Mouse (Mus musculus) MEL (cell line): ENCODE data around the gene Zcchc3. TPM values are rescaled to one million over a fixed set of nuclear protein-coding genes. Genes with fewer than 3 reads are reported as not detected.

Experiments
- DNase-seq: peaks from one replicate; pipeline ENCODE4 v3.0.0; 2011; ENCODE audit warnings: low read depth, low spot score
- H3K27ac ChIP-seq: 2 replicates; pipeline ENCODE4 v1.5.1; 2012; ENCODE audit warnings: low read depth, mild to moderate bottlenecking, control low read depth, low read length, moderate library complexity; ENCODE audit not compliant: control insufficient read depth
- H3K27me3 ChIP-seq, 2 experiments: fragments of 150-350 bp in 1 of 2; sonication (generic) in 1 of 2; 2 replicates each; pipeline ENCODE4 v1.6.1; 2012; ENCODE audit warnings: low read length in 2 of 2, mild to moderate bottlenecking in 2 of 2, improper control_type of control experiment in 1 of 2, moderate library complexity in 1 of 2; ENCODE audit not compliant: insufficient read depth in 2 of 2, control insufficient read depth in 1 of 2
- H3K36me3 ChIP-seq, 2 experiments: 2 replicates each; pipeline ENCODE4 v1.6.1; 2012 to 2014; ENCODE audit warnings: low read length in 2 of 2, improper control_type of control experiment in 1 of 2, inconsistent platforms in 1 of 2, mild to moderate bottlenecking in 1 of 2; ENCODE audit not compliant: insufficient read depth in 2 of 2, control insufficient read depth in 1 of 2
- H3K4me1 ChIP-seq, 2 experiments: fragments of 150-350 bp in 1 of 2; sonication (generic) in 1 of 2; 2 replicates each; pipeline ENCODE4 v1.6.1; 2012; ENCODE audit warnings: low read length in 2 of 2, improper control_type of control experiment in 1 of 2, mild to moderate bottlenecking in 1 of 2; ENCODE audit not compliant: insufficient read depth in 2 of 2, control insufficient read depth in 1 of 2
- H3K4me3 ChIP-seq, 2 experiments: fragments of 150-350 bp in 1 of 2; sonication (generic) in 1 of 2; 2 replicates each; pipeline ENCODE4 v1.5.1; 2012; ENCODE audit warnings: low read depth in 2 of 2, low read length in 2 of 2, mild to moderate bottlenecking in 2 of 2, moderate library complexity in 2 of 2, control low read depth in 1 of 2, improper control_type of control experiment in 1 of 2; ENCODE audit not compliant: control insufficient read depth in 1 of 2, insufficient read depth in 1 of 2
- H3K79me2 ChIP-seq: 2 replicates; pipeline ENCODE4 v1.6.1; 2012; ENCODE audit warnings: mild to moderate bottlenecking, low read length, moderate library complexity; ENCODE audit not compliant: control insufficient read depth, poor library complexity, insufficient read depth
- H3K9ac ChIP-seq: 2 replicates; pipeline ENCODE4 v1.6.1; 2012; ENCODE audit warnings: low read depth, mild to moderate bottlenecking, control low read depth, low read length, moderate library complexity; ENCODE audit not compliant: control insufficient read depth, poor library complexity, severe bottlenecking
- H3K9me3 ChIP-seq: fragments of 150-350 bp; sonication (generic); replicated peaks from 2 replicates; pipeline ENCODE4 v1.6.1; 2012; ENCODE audit warnings: mild to moderate bottlenecking, low read length, improper control_type of control experiment, moderate library complexity; ENCODE audit not compliant: insufficient read depth
- CHD1 ChIP-seq: IDR thresholded peaks from 2 replicates; pipeline ENCODE4 v1.6.1; 2012; ENCODE audit warnings: low read depth, mild to moderate bottlenecking, inconsistent platforms, low read length, improper control_type of control experiment
- CTCF ChIP-seq, 3 experiments: IDR thresholded peaks in 2 of 3; conservative IDR thresholded peaks in 1 of 3; 2 replicates each; pipeline ENCODE4 v1.5.1; 2011 to 2012; ENCODE audit warnings: low read length in 3 of 3, low read depth in 2 of 3, mild to moderate bottlenecking in 2 of 3, improper control_type of control experiment in 1 of 3, inconsistent platforms in 1 of 3, mixed read lengths in 1 of 3, moderate library complexity in 1 of 3; ENCODE audit not compliant: control insufficient read depth in 1 of 3, insufficient read depth in 1 of 3, poor library complexity in 1 of 3, severe bottlenecking in 1 of 3
- ETS1 ChIP-seq: IDR thresholded peaks from 2 replicates; pipeline ENCODE4 v1.6.1; 2012; ENCODE audit warnings: low read depth, mild to moderate bottlenecking, inconsistent platforms, low read length, improper control_type of control experiment, moderate library complexity
- GABPA ChIP-seq: IDR thresholded peaks from 2 replicates; pipeline ENCODE4 v1.6.1; 2012; ENCODE audit warnings: low read depth, mild to moderate bottlenecking, inconsistent platforms, low read length, improper control_type of control experiment, moderate library complexity
- GATA1 ChIP-seq: IDR thresholded peaks from 2 replicates; pipeline ENCODE4 v1.6.1; 2011; ENCODE audit warnings: low read depth, low read length, improper control_type of control experiment
- JUND ChIP-seq: IDR thresholded peaks from 2 replicates; pipeline ENCODE4 v1.6.1; 2011; ENCODE audit warnings: low read depth, mild to moderate bottlenecking, improper control_type of control experiment, low read length
- KAT2A ChIP-seq: conservative IDR thresholded peaks from 2 replicates; pipeline ENCODE4 v1.6.1; 2012; ENCODE audit warnings: low read depth, low read length, improper control_type of control experiment, inconsistent platforms
- MAFK ChIP-seq: IDR thresholded peaks from 2 replicates; pipeline ENCODE4 v1.6.1; 2011; ENCODE audit warnings: low read depth, mild to moderate bottlenecking, low read length, improper control_type of control experiment, borderline replicate concordance
- MAZ ChIP-seq: IDR thresholded peaks from 2 replicates; pipeline ENCODE4 v1.6.1; 2012; ENCODE audit warnings: low read depth, mild to moderate bottlenecking, inconsistent platforms, low read length, improper control_type of control experiment
- MXI1 ChIP-seq: IDR thresholded peaks from 2 replicates; pipeline ENCODE4 v1.6.1; 2011; ENCODE audit warnings: mild to moderate bottlenecking, low read depth, low read length, improper control_type of control experiment
- MYC ChIP-seq: IDR thresholded peaks from 2 replicates; pipeline ENCODE4 v1.6.1; 2011; ENCODE audit warnings: low read depth, mild to moderate bottlenecking, low read length, improper control_type of control experiment, moderate library complexity
- POLR2AphosphoS2 ChIP-seq: IDR thresholded peaks from 2 replicates; pipeline ENCODE4 v1.6.1; 2011; ENCODE audit warnings: low read length, improper control_type of control experiment
- POLR2AphosphoS5 ChIP-seq: IDR thresholded peaks from 2 replicates; pipeline ENCODE4 v1.6.1; 2012; ENCODE audit warnings: low read depth, borderline replicate concordance, mild to moderate bottlenecking, inconsistent platforms, low read length, moderate library complexity, mixed read lengths
- RAD21 ChIP-seq: IDR thresholded peaks from 2 replicates; pipeline ENCODE4 v1.6.1; 2011; ENCODE audit warnings: mild to moderate bottlenecking, low read depth, low read length, improper control_type of control experiment
- SIN3A ChIP-seq: IDR thresholded peaks from 2 replicates; pipeline ENCODE4 v1.6.1; 2012; ENCODE audit warnings: low read length, improper control_type of control experiment, inconsistent platforms
- SMC3 ChIP-seq: IDR thresholded peaks from 2 replicates; pipeline ENCODE4 v1.6.1; 2011; ENCODE audit warnings: low read depth, low read length, improper control_type of control experiment
- TAL1 ChIP-seq: IDR thresholded peaks from 2 replicates; pipeline ENCODE4 v1.6.1; 2012; ENCODE audit warnings: mild to moderate bottlenecking, inconsistent platforms, low read length, moderate library complexity, mixed read lengths
- TBP ChIP-seq: IDR thresholded peaks from 2 replicates; pipeline ENCODE4 v1.8.0; 2011; ENCODE audit warnings: low read depth, low read length, improper control_type of control experiment
- USF1 ChIP-seq: IDR thresholded peaks from 2 replicates; pipeline ENCODE4 v1.6.1; 2014; ENCODE audit warnings: low read depth, mild to moderate bottlenecking, inconsistent platforms, low read length, improper control_type of control experiment, moderate library complexity
- ZC3H11A ChIP-seq: IDR thresholded peaks from 2 replicates; pipeline ENCODE4 v1.6.1; 2012; ENCODE audit warnings: low read depth, mild to moderate bottlenecking, inconsistent platforms, low read length, improper control_type of control experiment
- ZKSCAN1 ChIP-seq: IDR thresholded peaks from 2 replicates; pipeline ENCODE4 v1.6.1; 2012; ENCODE audit warnings: low read depth, mild to moderate bottlenecking, inconsistent platforms, low read length, improper control_type of control experiment, moderate library complexity
- ZMIZ1 ChIP-seq: IDR thresholded peaks from 2 replicates; pipeline ENCODE4 v1.6.1; 2012; ENCODE audit warnings: low read depth, mild to moderate bottlenecking, inconsistent platforms, low read length, improper control_type of control experiment, moderate library complexity
- ZNF384 ChIP-seq: IDR thresholded peaks from 2 replicates; pipeline ENCODE4 v1.6.1; 2012; ENCODE audit warnings: low read depth, mild to moderate bottlenecking, inconsistent platforms, low read length, improper control_type of control experiment
- polyA plus RNA-seq, 2 experiments: library from polyadenylated mRNA; stranded (reverse) in 1 of 2; unstranded in 1 of 2; fragments of >175 nt in 1 of 2; fragments of >200 nt in 1 of 2; gene quantifications; 2 replicates each; pipeline versions ENCODE4 v1.2.1 to v1.2.4; 2012; ENCODE audit warnings: low replicate concordance in 2 of 2, low read depth in 1 of 2; ENCODE audit not compliant: insufficient read length in 2 of 2, insufficient read depth in 1 of 2, missing spikeins in 1 of 2
- total RNA-seq: library from RNA; depleted of rRNA; stranded (reverse); fragments of 300-350 nt; gene quantifications from 2 replicates; pipeline ENCODE4 v1.2.3, GENCODE M21; 2012

Gene Zcchc3
- total and polyA plus RNA-seq, 3 experiments: 5.7 to 12.1 TPM; not detected in 1

- Histone ChIP-seq H3K4me3 (peak overlapping the region; percentile 85), H3K27ac (peak overlapping the region; percentile 46), H3K4me1 (peaks cover 5 to 28% of the 10 kb centered on the region in 2 experiments), H3K27me3 (no peaks in the 10 kb centered on the region), H3K79me2 (peaks cover 14% of the 10 kb centered on the region), H3K9ac (peak overlapping the region; percentile 56), H3K9me3 (no peaks in the 10 kb centered on the region), H3K36me3 (peaks cover 0 to 6% of the 10 kb centered on the region in 2 experiments; a peak in 1 of 4 replicates)
- DNase-seq: peak; percentile 56
- no peak for TF ChIP-seq GATA1
- TF ChIP-seq TAL1: 0 out of 2 replicates have a peak, but pooled peaks have one; percentile 9
These were observed 19.4 kb downstream of the Zcchc3 start for GRCm38 (mm10) chr2:152395271-152395920.

GRCm38 (mm10) chr2:152393225-152394017 is 21.4 kb downstream of the Zcchc3 start:
- peaks cover 5 to 24% of the 10 kb centered on the region in 2 experiments for H3K4me1 ChIP-seq

GRCm38 (mm10) chr2:152392786-152393185 is 22.0 kb downstream of the Zcchc3 start:
- peak overlapping the region; percentile 31 for H3K9ac ChIP-seq
- H3K79me2 ChIP-seq: peaks cover 13% of the 10 kb centered on the region
- no peaks in the 10 kb centered on the region for H3K9me3 ChIP-seq
- H3K27me3 ChIP-seq: no peaks in the 10 kb centered on the region
- H3K4me3 ChIP-seq: peak overlapping the region; percentile 1 to 38; a peak in 1 of 4 replicates
- peaks cover 0 to 6% of the 10 kb centered on the region in 2 experiments; a peak in 1 of 4 replicates for H3K36me3 ChIP-seq
- H3K4me1 ChIP-seq: peaks cover 5 to 24% of the 10 kb centered on the region in 2 experiments
- peak; percentile 85 for DNase-seq
- H3K27ac ChIP-seq: peak overlapping the region; percentile 46
- peak; percentile 71 for TF ChIP-seq SMC3
- TF ChIP-seq ZMIZ1: no peak
- TF ChIP-seq USF1: no peak
- no peak for TF ChIP-seq ETS1
- peak; percentile 32; the same call in 1 of the 2 replicates for TF ChIP-seq SIN3A
- peak; percentile 63 for TF ChIP-seq ZC3H11A
- TF ChIP-seq KAT2A: no peak
- TF ChIP-seq GABPA: no peak
- TF ChIP-seq RAD21: peak; percentile 88
- no peak for TF ChIP-seq MAZ
- TF ChIP-seq MAFK: no peak
- TF ChIP-seq MYC: no peak
- no peak for TF ChIP-seq POLR2AphosphoS2
- TF ChIP-seq ZNF384: no peak
- TF ChIP-seq ZKSCAN1: no peak
- no peak for TF ChIP-seq TBP
- TF ChIP-seq CTCF (IDR thresholded peaks at IDR 0.05 in 2 of 3, conservative IDR thresholded peaks at IDR 0.05 in 1 of 3; ENCODE audit: control insufficient read depth in 1 of 3, insufficient read depth in 1 of 3, low read depth in 2 of 3, low read length in 3 of 3, poor library complexity in 1 of 3, severe bottlenecking in 1 of 3): peak; percentile 45 to 91 (median 69)

More at GRCm38 (mm10) chr2:152393225-152394017, 21.4 kb downstream of the Zcchc3 start:
- no peak overlapping the region for H3K4me3 ChIP-seq
- no peak overlapping the region for H3K27ac ChIP-seq
- no peaks in the 10 kb centered on the region for H3K27me3 ChIP-seq
- no peak overlapping the region for H3K9ac ChIP-seq
- H3K9me3 ChIP-seq: no peaks in the 10 kb centered on the region
- H3K79me2 ChIP-seq: peaks cover 14% of the 10 kb centered on the region
- no peak for DNase-seq
- H3K36me3 ChIP-seq: peaks cover 0 to 6% of the 10 kb centered on the region in 2 experiments; a peak in 1 of 4 replicates
- TF ChIP-seq USF1 (no peak), TBP (no peak), MXI1 (no peak), CHD1 (no peak), POLR2AphosphoS5 (no peak), ZMIZ1 (no peak), CTCF (IDR thresholded peaks at IDR 0.05 in 2 of 3, conservative IDR thresholded peaks at IDR 0.05 in 1 of 3; ENCODE audit: control insufficient read depth in 1 of 3, insufficient read depth in 1 of 3, low read depth in 2 of 3, low read length in 3 of 3, poor library complexity in 1 of 3, severe bottlenecking in 1 of 3) (no peak), ZKSCAN1 (no peak), ETS1 (no peak), JUND (no peak), GABPA (no peak)
